Mouse (Mus musculus) gastrocnemius, postnatal 25 days (tissue): ENCODE data around the gene Apbb2. TPM values are rescaled to one million over a fixed set of nuclear protein-coding genes. Genes with fewer than 3 reads are reported as not detected.

Source experiments
- DNase-seq: peaks from one replicate; pipeline ENCODE4 v3.0.0; 2022
- total RNA-seq, 2 experiments: library from RNA; stranded (reverse); gene quantifications; 1 replicate in 1 of 2; 2 replicates in 1 of 2; pipeline ENCODE4 v1.2.3; 2021

The Apbb2 gene
- total RNA-seq, 2 experiments from 2014 or later: 32.8 to 39.8 TPM

DNA sequence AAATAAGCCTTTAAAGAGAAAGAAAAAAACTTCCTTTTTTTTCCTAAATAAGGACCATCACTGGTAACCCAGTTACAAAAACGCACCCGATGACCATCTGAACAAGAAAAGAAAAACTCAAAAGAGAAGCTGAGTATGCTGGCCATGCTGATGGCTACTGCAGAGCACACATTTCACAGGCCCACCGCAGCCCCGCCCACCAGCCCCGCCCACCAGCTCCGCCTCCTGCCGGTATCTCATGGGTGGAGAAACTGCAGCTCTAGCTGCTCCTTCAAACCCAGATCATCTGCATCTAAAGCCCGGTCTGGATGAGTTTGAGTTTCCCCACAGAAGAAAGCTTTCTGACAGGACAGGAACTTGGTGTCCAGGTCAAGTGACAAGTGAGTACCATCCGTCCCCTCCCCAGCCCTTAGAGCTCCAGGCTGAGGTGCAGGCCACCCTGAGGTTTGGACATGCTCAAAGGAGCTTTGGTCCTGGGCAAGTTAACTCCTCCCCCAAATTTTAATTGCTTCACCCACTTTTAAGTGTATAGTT is 16.2 kb downstream of the Apbb2 start:
- DNase-seq: no peak

DNA sequence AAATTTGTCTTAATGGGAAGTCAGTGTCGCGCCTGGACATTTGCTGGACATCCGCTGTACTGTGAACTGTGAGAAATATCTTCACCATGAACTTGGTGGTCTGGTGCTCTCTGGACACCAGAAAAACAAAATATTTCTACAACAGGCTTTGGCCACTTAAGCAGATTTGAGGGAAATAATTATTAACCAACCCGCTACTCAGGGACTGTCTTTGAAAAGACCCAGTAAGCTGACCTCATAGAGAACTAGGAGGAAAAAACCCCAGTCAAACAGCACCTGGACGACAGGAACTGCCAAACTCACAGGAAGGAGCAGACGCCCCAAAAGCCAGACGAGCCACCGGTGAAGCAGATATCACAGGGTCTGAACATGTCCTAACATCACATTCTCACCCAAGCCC is 18.2 kb downstream of the Apbb2 start:
- no peak for DNase-seq

DNA sequence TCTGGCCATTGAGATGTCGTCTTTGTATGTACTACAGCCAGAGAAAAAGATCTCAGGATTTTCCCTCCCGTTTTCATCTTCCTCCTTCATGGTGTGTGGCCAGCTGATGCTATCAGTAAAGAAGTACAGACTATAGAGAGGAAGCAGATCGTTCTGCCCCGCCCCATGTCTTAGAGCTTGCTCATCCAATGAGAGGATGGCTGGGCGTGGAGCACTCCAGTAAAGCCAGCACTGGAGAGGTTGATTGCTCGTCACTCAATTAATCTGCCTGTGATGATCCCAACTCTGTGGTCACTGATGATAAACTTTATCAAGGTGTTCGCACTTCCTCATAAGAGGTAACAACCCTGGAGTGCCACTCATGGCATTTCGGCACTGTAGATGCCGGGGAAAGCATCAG is 18.7 kb downstream of the Apbb2 start:
- no peak for DNase-seq

DNA sequence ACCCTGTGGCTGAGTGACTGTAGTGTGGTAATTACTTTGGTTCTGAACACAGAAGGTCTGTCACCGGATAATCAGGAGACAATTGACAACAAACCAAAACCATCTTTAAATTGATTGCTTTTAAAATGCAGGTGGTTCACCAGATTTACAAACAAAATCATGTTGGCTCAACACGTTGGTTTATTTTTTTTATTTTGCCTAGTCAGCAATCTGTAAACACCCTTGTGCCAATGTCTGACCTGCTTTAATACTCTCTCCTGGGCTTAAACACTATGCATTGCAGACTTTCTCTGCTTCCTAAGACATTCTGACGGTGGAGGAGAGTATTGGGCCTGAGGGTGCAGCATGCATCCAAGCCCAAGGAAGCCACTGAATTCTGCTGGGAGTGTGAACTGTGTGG is 22.3 kb downstream of the Apbb2 start:
- DNase-seq: no peak

DNA sequence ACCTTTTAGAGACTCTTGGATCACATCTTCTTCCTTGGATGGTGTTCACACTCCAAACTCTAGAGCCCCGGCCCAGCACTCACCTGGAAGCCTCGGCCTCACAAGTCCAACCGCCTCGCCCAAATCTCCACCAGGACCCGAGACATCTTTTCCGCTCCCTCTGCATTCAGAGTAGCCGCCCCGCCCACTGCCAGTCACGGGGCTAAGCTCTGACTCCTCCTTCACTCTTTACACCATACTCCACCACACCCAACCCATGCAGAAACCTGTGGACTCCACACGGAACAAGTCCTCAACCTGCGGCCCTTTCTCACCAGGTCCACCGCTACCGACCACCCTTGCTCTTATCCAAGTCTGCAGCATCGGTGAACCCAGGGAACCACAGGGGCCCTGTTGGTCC is 23.7 kb downstream of the Apbb2 start:
- DNase-seq: no peak

DNA sequence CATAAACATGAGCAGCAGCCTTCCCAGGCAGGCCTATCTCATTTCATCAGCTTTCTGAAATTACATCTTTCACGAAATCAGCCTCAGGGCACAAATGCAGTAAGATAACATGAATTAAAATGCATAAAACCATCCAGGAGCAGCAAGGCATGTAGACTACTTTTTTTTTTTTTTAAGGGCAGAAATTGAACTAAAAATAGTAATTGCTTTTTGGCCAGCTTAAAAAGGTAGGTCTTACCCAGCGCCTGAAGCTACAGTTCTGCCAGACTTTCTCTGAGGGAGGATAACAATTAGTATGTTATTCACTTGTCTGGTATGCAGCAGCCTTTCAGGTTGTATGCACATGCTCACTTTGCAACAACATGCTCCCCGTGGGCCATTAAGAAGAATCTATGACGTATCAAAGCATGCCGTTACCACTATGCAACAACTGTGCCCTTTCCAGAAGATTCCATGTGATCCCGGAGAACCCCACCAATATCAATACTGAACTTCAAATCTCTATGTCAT is 32.3 kb downstream of the Apbb2 start:
- DNase-seq: no peak

DNA sequence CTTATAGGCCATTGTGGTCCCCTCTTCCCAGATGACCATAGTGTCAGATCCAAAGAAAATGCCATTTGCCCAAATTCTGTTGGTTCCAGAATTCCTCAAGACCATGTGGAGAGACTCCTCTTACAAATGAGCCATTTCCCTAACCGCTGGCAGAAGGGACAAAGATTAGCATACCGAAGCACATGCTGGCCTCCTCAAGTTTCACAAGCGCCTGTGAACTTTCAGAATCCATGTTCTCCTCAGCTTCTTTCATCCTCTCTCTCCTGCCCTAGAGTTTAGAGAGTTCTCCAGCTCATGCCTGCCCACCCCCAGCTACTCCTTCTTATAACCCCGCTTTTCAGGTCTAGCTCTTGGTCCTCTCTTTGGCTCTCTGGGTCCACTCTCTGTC is 35.6 kb downstream of the Apbb2 start:
- DNase-seq: no peak

DNA sequence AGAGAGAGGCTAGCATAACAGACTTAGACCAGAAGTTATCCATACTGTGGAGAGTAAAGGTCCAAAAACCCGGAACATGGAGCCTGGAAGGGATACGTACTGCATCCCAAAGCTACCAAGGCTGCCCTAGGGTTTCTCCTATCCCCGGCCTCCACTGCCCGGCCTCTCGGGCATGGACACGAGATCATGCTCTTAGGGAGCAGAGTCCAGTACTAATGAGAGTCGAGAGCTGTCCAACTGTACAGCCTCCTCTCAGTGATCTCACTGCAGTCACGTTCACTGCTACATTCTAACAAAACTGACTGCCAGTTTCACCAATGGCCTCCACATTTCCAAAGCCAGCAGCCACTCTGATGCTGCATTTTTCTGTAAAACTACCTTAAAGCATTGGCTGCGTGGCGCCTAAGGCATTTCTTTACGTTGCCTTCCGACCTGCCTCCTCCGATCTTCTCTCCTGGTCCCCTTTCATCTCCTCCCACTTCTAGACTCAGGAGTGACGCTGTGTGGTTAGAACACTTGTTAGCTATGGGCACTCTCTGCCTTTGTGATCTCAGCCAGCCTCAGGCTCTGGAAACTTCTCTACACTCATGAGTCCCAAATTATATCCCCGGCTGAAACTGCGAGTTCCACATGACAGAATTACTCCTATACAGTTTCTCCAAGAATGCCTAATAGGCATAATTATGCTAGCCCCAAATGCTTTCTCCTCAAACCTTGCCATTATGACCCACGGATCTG is 36.1 kb downstream of the Apbb2 start:
- DNase-seq: no peak

DNA sequence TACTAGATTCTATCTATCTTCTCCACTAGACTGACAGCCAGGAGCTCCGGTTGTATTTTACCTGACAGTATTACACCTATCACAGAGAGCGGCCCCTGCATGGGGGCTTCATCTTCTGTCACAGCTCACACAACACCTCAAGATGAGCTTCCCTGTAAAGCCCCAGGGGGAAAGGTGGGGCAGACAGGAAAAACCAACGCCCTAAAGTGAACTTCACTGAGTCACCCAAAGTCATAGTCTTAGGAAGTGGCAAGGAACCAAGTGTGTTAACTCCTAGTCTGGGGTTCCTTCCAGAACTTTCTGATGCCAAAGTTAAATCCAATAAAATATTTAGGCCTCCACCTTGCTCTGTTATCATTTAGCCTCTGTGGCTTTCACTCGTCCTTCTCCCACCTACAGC is 39.5 kb downstream of the Apbb2 start:
- DNase-seq: no peak

DNA sequence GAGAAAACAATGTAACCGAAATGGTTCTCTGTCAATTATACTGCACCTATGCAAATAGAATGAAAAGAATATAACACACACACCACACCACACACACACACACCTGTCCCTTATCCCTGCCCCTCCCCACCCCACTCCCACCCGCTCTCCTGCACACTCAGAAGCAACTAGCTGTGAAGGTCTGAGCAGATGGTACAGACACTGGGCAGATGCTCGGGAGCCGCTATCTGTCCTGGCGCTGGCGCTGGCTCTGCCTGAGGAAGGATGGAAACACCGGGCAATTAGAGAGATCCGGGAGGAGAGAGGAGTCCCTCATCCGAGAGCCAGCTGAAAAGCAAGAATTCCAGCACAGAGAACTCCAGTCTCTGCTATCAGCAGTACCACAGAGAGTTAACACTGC is 42.3 kb downstream of the Apbb2 start:
- DNase-seq: no peak

DNA sequence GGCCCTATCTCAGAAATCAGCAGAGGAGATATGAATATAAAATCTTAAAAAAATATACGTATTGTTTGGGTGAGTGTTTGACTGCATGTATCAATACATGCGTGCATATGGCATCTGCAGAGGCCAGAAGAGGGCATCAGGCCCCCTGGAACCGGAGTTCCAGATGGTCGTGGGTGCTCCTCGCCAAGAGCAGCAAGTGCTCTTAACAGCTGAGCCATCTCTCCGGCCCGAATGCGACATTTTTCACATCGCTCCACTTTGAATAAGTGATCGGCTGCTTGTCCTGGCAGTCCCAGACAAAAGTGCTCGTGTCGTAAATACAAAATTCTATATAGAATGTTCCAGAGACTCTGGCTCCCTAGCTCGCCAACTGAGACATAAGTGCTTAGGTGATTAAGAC is 43.4 kb downstream of the Apbb2 start:
- no peak for DNase-seq

DNA sequence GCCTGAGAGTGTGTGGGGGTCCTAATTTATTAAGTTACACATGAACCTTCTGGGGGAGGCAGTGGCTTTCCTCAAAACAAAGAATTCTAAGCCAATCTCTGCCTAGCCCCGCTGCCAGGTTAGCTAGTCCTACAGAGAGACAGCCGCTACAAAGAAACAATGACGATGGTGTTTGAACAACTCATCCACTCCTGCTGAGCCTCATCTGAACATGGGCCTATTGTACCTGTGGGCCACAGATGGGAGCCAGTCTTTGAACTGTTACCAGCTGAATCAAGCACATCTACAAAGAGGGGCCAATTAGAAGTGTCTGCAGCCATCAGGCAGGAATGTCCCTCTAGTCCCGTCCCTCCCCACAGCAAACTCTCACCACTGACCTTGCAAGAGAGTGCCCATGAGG is 45.3 kb downstream of the Apbb2 start:
- DNase-seq: no peak

DNA sequence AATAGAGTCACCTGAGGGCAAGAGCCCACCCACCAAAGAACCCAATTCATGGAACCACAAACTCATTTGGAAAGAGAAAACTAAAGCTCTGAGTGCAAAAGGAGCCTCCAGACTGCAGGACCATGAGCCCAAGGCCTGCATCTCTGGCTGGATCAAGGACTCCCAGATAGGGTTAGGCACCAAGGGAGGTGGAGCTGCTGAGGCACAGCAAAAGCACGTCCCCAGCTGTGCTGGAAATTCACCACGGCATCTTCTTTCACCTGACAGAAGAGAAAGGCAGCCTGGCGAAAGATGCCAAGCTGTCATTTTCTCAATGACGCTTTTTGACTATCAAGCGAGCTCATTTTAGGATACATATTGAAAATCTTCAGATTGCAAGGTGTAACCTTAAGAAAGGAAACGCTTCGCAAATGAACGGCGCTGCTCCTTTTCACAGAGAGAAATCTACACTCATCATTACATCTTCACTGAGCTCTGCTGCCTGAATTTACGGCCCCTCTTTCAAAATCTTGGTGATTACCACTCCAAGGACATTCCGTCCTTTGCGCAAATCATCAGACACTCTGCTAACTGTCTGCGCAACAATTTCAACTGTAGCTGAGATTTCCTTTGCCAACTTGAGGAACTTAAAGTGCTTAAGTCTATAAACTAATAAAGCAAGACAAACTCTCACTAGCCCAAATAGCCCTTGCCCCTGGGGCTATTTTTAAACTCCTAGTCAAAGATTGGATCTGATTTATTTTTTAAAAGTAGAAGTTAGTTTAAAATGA is 46.3 kb downstream of the Apbb2 start:
- DNase-seq: peak; percentile 37

DNA sequence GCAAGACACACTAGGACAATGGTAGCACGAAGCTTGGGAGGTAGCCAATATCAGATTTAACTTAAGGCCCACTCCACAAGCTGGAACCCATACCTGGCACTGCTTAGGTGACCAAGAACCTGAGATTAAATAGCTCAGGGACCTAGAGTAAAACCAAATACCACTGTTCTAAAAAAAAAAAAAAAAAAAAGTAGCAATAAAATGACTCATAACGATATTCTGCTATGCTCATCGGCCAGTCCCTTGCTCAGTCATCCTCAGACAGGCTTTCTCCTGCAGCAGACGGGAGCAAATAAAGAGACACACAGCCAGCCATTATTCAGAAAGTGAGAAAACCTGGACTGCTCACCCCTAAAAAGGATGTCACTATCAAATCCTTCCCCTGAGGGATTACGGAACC is 47.9 kb downstream of the Apbb2 start:
- DNase-seq: no peak

DNA sequence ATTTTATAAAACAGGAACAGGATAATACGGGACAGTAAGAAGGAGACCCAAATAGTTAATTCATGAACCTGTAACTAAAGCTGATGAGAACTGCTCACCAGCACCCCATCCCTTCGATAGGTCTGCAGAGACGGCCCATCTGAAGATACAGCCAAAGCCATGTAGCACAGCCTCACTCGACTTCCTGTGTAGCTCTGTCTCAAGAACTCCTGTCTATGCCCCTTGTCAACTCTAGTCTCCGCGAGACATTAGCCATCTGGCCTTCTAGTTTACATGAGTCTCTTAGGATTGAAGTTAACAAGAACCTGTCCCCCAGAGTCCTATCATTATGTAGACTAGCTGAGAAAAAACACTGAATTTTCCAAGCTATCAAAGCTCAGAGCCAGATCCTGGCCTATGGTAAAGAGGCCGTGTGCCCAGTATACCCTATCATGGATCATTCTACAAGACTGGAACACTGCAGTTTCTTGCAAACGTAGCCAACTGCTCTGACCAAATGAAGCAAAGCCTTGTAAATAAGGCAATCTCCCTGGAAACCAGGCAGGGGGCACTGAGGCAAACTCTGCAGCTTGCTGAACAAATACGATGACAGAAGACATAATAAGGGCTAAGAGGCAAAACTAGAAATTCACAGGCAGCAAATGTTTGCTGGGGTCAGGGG is 49.3 kb downstream of the Apbb2 start:
- no peak for DNase-seq

DNA sequence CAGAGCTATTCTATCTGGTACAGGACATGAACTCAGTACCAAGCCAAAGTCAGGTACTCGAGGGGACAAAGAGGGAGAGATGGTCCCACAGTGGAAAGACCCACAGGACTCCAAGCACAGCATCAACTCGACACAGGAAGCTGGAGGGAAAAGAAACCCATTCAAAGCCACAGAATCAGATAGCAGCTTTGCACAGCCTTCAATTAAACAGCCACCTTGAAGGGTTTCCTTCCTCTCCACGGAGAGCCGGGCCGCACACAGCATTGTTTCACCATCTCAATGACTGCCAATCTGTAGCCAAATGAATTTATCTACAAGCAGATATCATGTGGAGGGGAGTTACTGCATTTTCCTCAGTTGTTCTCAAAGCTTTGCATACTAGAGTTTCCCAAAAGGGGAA is 50.6 kb downstream of the Apbb2 start:
- no peak for DNase-seq

DNA sequence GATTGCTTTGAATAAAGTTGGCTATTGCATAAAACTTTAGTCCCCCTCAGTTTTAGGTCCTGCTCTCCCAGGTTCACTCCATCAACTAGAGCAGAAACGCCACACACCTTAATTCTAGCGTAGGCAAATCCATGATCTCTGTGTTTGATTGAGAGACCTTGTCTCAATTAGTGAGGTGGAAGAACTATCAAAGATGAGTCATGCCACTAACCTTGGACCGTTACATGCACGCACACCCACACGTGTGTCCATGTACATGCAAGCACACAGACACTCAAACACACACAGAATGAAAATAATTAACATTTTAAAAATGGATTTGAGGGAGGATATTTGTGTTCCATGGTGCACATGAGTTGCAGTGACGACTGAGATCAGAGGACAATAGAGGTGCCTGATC is 51.2 kb downstream of the Apbb2 start:
- no peak for DNase-seq

DNA sequence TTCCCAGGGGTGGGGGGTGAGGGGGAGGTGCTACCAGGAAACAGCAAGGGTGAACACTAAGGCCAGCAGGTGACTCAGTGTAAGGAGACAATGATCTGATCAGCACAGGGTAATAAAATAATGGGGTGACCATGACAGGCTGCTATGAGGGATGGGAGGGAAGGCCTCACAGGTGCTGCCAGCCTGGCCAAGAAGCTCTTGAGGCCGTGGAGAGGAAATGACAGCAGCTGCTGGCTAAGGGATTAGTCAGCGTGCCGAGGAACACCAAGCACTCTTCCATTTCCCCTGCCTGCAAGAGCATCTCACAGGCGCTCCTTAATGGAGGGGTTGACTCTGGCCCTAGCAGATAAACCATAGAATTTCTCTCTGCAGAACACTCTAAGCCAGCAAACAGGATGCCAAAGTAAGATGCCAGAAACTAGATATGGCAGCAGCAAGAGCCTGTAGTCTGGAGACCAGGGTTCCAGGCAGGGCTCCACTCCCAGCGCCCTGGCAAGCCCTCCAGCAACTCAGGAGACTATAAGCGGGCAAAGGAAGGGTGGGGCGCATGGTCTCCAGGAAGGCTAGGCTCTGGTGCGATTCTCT is 58.9 kb downstream of the Apbb2 start:
- peak; percentile 49 for DNase-seq

DNA sequence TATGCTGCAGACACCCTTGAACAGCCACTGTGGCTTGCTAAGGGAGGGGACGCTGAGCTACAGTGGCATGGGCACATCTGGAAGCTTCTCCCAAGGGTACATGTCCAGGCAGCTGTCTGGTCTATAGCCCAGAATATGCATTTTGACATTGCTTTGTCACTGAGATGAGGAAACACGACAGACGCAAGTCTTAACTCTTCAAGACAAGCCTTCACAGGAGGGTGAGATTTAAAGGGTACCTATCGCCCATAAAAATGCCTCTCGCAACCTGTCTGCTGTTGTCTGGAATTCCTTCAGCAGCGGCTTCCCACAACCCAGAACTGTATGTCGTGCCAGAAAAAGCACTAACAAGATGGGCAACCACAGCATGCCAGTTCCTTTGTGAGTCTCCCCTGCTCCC is 60.5 kb downstream of the Apbb2 start:
- no peak for DNase-seq

DNA sequence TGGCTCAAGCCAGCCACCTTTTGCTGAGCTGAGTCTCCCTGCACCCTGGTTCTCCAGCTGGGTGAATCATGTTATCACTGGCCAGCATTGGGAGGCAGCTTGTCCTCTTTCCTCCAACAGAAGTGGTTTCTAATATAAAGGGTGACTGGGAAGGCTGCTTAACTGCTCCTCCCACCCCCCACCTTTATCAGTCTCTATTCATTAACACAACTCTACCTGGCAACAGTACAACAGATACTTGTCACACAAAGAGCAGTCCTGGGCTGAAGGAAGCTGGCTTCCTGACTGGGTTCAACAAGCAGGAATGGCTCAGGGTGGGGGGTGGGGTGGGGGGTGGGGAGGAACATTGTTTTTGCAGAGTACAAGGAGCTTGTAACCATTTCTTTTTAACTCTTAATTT is 64.7 kb downstream of the Apbb2 start:
- DNase-seq: no peak

DNA sequence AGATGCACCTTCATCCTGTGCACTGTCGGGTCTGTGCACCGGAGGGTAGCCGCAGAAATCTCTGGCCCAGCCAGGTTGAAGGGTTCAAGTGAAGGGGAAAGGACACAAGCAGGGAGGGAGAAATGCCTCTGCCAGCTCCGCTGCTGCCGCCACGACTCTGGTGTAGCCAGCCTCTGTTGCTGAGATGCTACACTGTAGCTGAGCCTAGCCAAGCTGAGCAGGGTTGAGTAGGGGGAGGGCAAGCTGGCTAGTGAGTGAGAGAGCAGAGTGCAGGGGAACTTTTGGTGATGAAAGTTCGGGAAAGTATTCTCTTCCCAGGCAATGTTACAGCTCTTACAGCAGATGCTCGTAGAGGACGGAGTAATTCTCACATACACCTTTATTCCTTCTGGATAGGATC is 66.3 kb downstream of the Apbb2 start:
- DNase-seq: no peak

DNA sequence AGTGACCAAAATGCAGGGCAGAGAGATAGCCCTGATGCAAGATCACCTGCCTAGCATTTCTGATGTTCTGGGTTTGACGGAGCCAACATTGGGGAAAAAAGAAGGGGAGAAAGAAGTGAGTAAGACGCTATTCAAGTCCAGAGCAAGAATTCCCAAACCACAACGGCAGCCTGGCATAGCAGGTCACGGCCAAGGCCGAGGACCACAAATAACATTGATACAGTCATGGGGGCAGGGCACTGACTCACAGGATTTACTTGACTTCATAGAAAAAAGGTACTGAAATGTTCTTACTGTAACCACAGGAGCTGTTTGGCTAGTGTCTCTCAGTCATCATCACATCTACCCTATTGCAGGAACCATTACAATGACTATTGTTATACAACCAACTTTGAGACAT is 68.3 kb downstream of the Apbb2 start:
- DNase-seq: no peak

DNA sequence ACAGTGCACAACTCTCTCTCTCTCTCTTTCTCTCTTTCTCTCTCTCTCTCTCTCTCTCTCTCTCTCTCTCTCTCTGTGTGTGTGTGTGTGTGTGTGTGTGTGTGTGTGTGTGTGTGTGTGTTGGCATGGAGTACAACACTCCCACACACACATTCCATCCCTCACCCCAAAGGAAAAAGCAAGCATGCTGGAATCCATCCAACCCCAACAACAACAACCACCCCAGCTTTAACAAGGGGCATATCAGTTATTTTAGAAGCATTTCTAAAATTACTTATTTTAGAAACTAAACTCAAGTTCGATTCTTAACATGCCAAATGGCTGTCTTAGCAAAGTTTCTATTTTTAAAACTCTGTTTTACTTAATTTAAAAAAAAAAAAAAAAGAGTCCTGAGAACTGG is 68.9 kb downstream of the Apbb2 start:
- no peak for DNase-seq
